Comparison of ENCODE assay signal across 8 mouse cellular contexts in genomic region chr3:97076412-97076811, GRCm38 (mm10).
A peak's percentile ranks its signal among the peaks of the same experiment; 100 is the strongest.
DNase-seq lines count a peak whose midpoint lies in the region; ATAC-seq and TF ChIP-seq lines count a peak whose summit lies in the region.

No protein-coding gene starts in this region.

- TF ChIP-seq CTCF in forebrain, postnatal 0 days (IDR thresholded peaks at IDR 0.05; ENCODE audit: low read depth): peak; percentile 38
- peak; percentile 86 for TF ChIP-seq CTCF in lung, postnatal 0 days (IDR thresholded peaks at IDR 0.05)

- no peaks in the 10 kb centered on the region for H3K9me3 ChIP-seq in forebrain, postnatal 0 days (ENCODE audit: low read length)
- no peaks in the 10 kb centered on the region for H3K9me3 ChIP-seq in forebrain, embryonic 10.5 days
- no peaks in the 10 kb centered on the region for H3K9me3 ChIP-seq in lung, postnatal 0 days (ENCODE audit: low read length)

- ATAC-seq in forebrain, postnatal 0 days: no peak
- ATAC-seq in lung, postnatal 0 days: peak; percentile 82

- no peaks in the 10 kb centered on the region for H3K27me3 ChIP-seq in forebrain, postnatal 0 days (ENCODE audit: insufficient read depth, low read length)
- no peaks in the 10 kb centered on the region for H3K27me3 ChIP-seq in forebrain, embryonic 10.5 days (ENCODE audit: poor library complexity, severe bottlenecking)
- no peaks in the 10 kb centered on the region for H3K27me3 ChIP-seq in lung, postnatal 0 days (replicated peaks; ENCODE audit: insufficient read depth, low read length)

- H3K4me1 ChIP-seq in forebrain, postnatal 0 days (ENCODE audit: insufficient read depth): no peaks in the 10 kb centered on the region
- peaks cover 30% of the 10 kb centered on the region for H3K4me1 ChIP-seq in forebrain, embryonic 10.5 days
- no peaks in the 10 kb centered on the region for H3K4me1 ChIP-seq in lung, postnatal 0 days (ENCODE audit: insufficient read depth, low read depth, low read length)

- no peaks in the 10 kb centered on the region for H3K36me3 ChIP-seq in forebrain, postnatal 0 days (ENCODE audit: insufficient read depth)
- H3K36me3 ChIP-seq in forebrain, embryonic 10.5 days (replicated peaks): no peaks in the 10 kb centered on the region
- H3K36me3 ChIP-seq in lung, postnatal 0 days (ENCODE audit: insufficient read depth, low read length): no peaks in the 10 kb centered on the region

- no peak overlapping the region for H3K27ac ChIP-seq in forebrain, postnatal 0 days (ENCODE audit: low read depth, low read length)
- no peak overlapping the region for H3K27ac ChIP-seq in forebrain, embryonic 10.5 days
- peak overlapping the region; percentile 68 for H3K27ac ChIP-seq in lung, postnatal 0 days (ENCODE audit: low read length)

- no peak overlapping the region for H3K9ac ChIP-seq in forebrain, postnatal 0 days
- 0 out of 2 replicates have a peak overlapping the region, but pooled peaks have one; percentile 19 for H3K9ac ChIP-seq in lung, postnatal 0 days (replicated peaks; ENCODE audit: low read depth)

- no peak for DNase-seq in forebrain, postnatal 0 days
- no peak for DNase-seq in forebrain, embryonic 10.5 days (ENCODE audit: extremely low spot score, low spot score)
- DNase-seq in MEL-GATA-1-ER (ENCODE audit: extremely low read depth, low read depth): peak; percentile 44
- DNase-seq in cerebellum, postnatal 14 days: peak; percentile 40 to 43
- DNase-seq in induced T-regulatory cell, adult 2 months (ENCODE audit: low read depth): peak; percentile 66
- DNase-seq in lung, postnatal 0 days (ENCODE audit: low spot score): peak; percentile 83
- peak; percentile 63 for DNase-seq in thymus, postnatal 25 days
- DNase-seq in frontal cortex, postnatal 25 days (ENCODE audit: low spot score in 2 of 2): no peak

- no peak overlapping the region for H3K4me3 ChIP-seq in forebrain, postnatal 0 days (ENCODE audit: low read depth, low read length)
- H3K4me3 ChIP-seq in forebrain, embryonic 10.5 days: no peak overlapping the region
- H3K4me3 ChIP-seq in lung, postnatal 0 days (ENCODE audit: low read depth, low read length): peak overlapping the region; percentile 12; the same call in 1 of the 2 replicates

- WGBS in forebrain, postnatal 0 days: 33% methylated on average over 6 of the region's 6 CpGs
- 53% methylated on average over 6 of the region's 6 CpGs for WGBS in forebrain, embryonic 10.5 days
- 7% methylated on average over 6 of the region's 6 CpGs for WGBS in lung, postnatal 0 days

- no peak overlapping the region for H3K4me2 ChIP-seq in forebrain, postnatal 0 days (ENCODE audit: low read depth)
- peak overlapping the region; percentile 40; the same call in 1 of the 2 replicates for H3K4me2 ChIP-seq in lung, postnatal 0 days (replicated peaks; ENCODE audit: low read depth, low read length)

- TF ChIP-seq EP300 in lung, postnatal 0 days (IDR thresholded peaks at IDR 0.05): peak; percentile 38; the same call in 1 of the 2 replicates

Comparison
In these comparisons a context has a peak if more than half of its experiments do, and no peak if none do; other contexts are left out.
1. DNase-seq: peak in MEL-GATA-1-ER (single experiment), cerebellum, postnatal 14 days (2 of 2), induced T-regulatory cell, adult 2 months (single experiment), lung, postnatal 0 days (single experiment) and thymus, postnatal 25 days (single experiment); none in forebrain, postnatal 0 days (single experiment), forebrain, embryonic 10.5 days (single experiment) and frontal cortex, postnatal 25 days (0 of 2).